ENCODE assay signal across 8 mouse cellular contexts in genomic region chr14:55900414-55900755, GRCm38 (mm10). TPM values are rescaled to one million over a fixed set of nuclear protein-coding genes. Genes with fewer than 3 reads are reported as not detected.
DNase-seq lines count a peak whose midpoint lies in the region; ATAC-seq lines count a peak whose summit lies in the region.

No protein-coding gene starts in this region.

- ATAC-seq in kidney, embryonic 14.5 days (ENCODE audit: low FRiP score, low TSS enrichment) = no peak; the same call in 1 of the 2 replicates
- ATAC-seq in hindbrain, embryonic 15.5 days (ENCODE audit: low FRiP score, low read depth) = peak; percentile 68; the same call in 1 of the 2 replicates
- ATAC-seq in midbrain, embryonic 15.5 days (replicated peaks) = no peak
- ATAC-seq in inflammation-experienced regulatory T-cells, adult 6 months = no peak

- peak overlapping the region; percentile 75 for H3K4me2 ChIP-seq in kidney, embryonic 14.5 days (replicated peaks; ENCODE audit: low read depth, low read length)
- peak overlapping the region; percentile 75 for H3K4me2 ChIP-seq in hindbrain, embryonic 15.5 days
- H3K4me2 ChIP-seq in midbrain, embryonic 15.5 days = peak overlapping the region; percentile 90

- H3K4me1 ChIP-seq in kidney, embryonic 14.5 days (ENCODE audit: control insufficient read depth, insufficient read depth, low read length) = peaks cover 6% of the 10 kb centered on the region; the same call in 1 of the 2 replicates
- peaks cover 25% of the 10 kb centered on the region for H3K4me1 ChIP-seq in embryonic facial prominence, embryonic 10.5 days
- peaks cover 19% of the 10 kb centered on the region for H3K4me1 ChIP-seq in hindbrain, embryonic 15.5 days (replicated peaks)
- peaks cover 20% of the 10 kb centered on the region for H3K4me1 ChIP-seq in midbrain, embryonic 15.5 days

- peak overlapping the region; percentile 53; the same call in 1 of the 2 replicates for H3K27ac ChIP-seq in kidney, embryonic 14.5 days (ENCODE audit: low read depth, low read length)
- peak overlapping the region; percentile 87 for H3K27ac ChIP-seq in embryonic facial prominence, embryonic 10.5 days (replicated peaks)
- peak overlapping the region; percentile 85 for H3K27ac ChIP-seq in hindbrain, embryonic 15.5 days (replicated peaks)
- H3K27ac ChIP-seq in midbrain, embryonic 15.5 days = peak overlapping the region; percentile 77

- H3K9ac ChIP-seq in kidney, embryonic 14.5 days (ENCODE audit: low read depth, low read length) = peak overlapping the region; percentile 63
- peak overlapping the region; percentile 60 for H3K9ac ChIP-seq in hindbrain, embryonic 15.5 days
- peak overlapping the region; percentile 68 for H3K9ac ChIP-seq in midbrain, embryonic 15.5 days

- 3% methylated on average over 12 of the region's 12 CpGs for WGBS in kidney, embryonic 14.5 days
- WGBS in embryonic facial prominence, embryonic 10.5 days = 9% methylated on average over 12 of the region's 12 CpGs
- WGBS in hindbrain, embryonic 15.5 days = 8% methylated on average over 12 of the region's 12 CpGs
- 6% methylated on average over 12 of the region's 12 CpGs for WGBS in midbrain, embryonic 15.5 days

- no peaks in the 10 kb centered on the region for H3K9me3 ChIP-seq in kidney, embryonic 14.5 days (ENCODE audit: control insufficient read depth, low read length)
- no peaks in the 10 kb centered on the region for H3K9me3 ChIP-seq in embryonic facial prominence, embryonic 10.5 days
- H3K9me3 ChIP-seq in hindbrain, embryonic 15.5 days = no peaks in the 10 kb centered on the region
- H3K9me3 ChIP-seq in midbrain, embryonic 15.5 days = no peaks in the 10 kb centered on the region

- no peaks in the 10 kb centered on the region for H3K27me3 ChIP-seq in kidney, embryonic 14.5 days (ENCODE audit: control insufficient read depth, insufficient read depth, low read length)
- no peaks in the 10 kb centered on the region for H3K27me3 ChIP-seq in embryonic facial prominence, embryonic 10.5 days (replicated peaks; ENCODE audit: low read depth, poor library complexity, severe bottlenecking)
- H3K27me3 ChIP-seq in hindbrain, embryonic 15.5 days = no peaks in the 10 kb centered on the region
- H3K27me3 ChIP-seq in midbrain, embryonic 15.5 days (replicated peaks) = no peaks in the 10 kb centered on the region

- peaks cover 26% of the 10 kb centered on the region for H3K36me3 ChIP-seq in kidney, embryonic 14.5 days (ENCODE audit: control insufficient read depth, insufficient read depth, low read length)
- peaks cover 34% of the 10 kb centered on the region for H3K36me3 ChIP-seq in embryonic facial prominence, embryonic 10.5 days (replicated peaks)
- peaks cover 27% of the 10 kb centered on the region for H3K36me3 ChIP-seq in hindbrain, embryonic 15.5 days
- H3K36me3 ChIP-seq in midbrain, embryonic 15.5 days (replicated peaks) = peaks cover 18% of the 10 kb centered on the region

- no peak for DNase-seq in kidney, postnatal 10 days
- DNase-seq in embryonic facial prominence, embryonic 10.5 days (ENCODE audit: low spot score) = no peak
- DNase-seq in cerebellum, adult 9-11 months = no peak
- DNase-seq in T-cell, adult 2 months (ENCODE audit: low spot score) = no peak

- H3K4me3 ChIP-seq in kidney, embryonic 14.5 days (ENCODE audit: low read length) = peak overlapping the region; percentile 42
- H3K4me3 ChIP-seq in embryonic facial prominence, embryonic 10.5 days = peak overlapping the region; percentile 64
- peak overlapping the region; percentile 49 for H3K4me3 ChIP-seq in hindbrain, embryonic 15.5 days
- H3K4me3 ChIP-seq in midbrain, embryonic 15.5 days = peak overlapping the region; percentile 59

RNA-seq across cellular contexts. Expression of gene Sdr39u1, which starts 0.3 kb away (rescaled TPM):
- 61.3 and 64.7 TPM in 2 replicates for polyA plus RNA-seq in kidney, embryonic 14.5 days (2014; fragmentation: Nextera tagmentation; extraction: Ambion mirVana)
- 45.5 and 57.5 TPM in 2 replicates for polyA plus RNA-seq in embryonic facial prominence, embryonic 10.5 days (2016; fragmentation: Nextera tagmentation; extraction: Ambion mirVana)
- 148 and 159 TPM in 2 replicates for polyA plus RNA-seq in hindbrain, embryonic 15.5 days (2015; fragmentation: Nextera tagmentation; extraction: Ambion mirVana)
- 169 and 175 TPM in 2 replicates for polyA plus RNA-seq in midbrain, embryonic 15.5 days (2015; fragmentation: Nextera tagmentation; extraction: Ambion mirVana)
- polyA plus RNA-seq in inflammation-experienced regulatory T-cells, adult 6 months (2017; shearing (Covaris generic)) = 100 to 1,000 TPM in 1 of 3 experiments, 10 to 100 TPM in 2; 76.4 to 107 (median 93.3) TPM

RNA-seq across cellular contexts. Expression of gene Khnyn, which starts 15.6 kb away (rescaled TPM):
- 7.0 and 9.7 TPM in 2 replicates for polyA plus RNA-seq in kidney, embryonic 14.5 days (2014; fragmentation: Nextera tagmentation; extraction: Ambion mirVana)
- 31.0 and 33.0 TPM in 2 replicates for polyA plus RNA-seq in embryonic facial prominence, embryonic 10.5 days (2016; fragmentation: Nextera tagmentation; extraction: Ambion mirVana)
- polyA plus RNA-seq in hindbrain, embryonic 15.5 days (2015; fragmentation: Nextera tagmentation; extraction: Ambion mirVana) = 10.7 and 10.9 TPM in 2 replicates
- polyA plus RNA-seq in midbrain, embryonic 15.5 days (2015; fragmentation: Nextera tagmentation; extraction: Ambion mirVana) = 10.9 and 11.4 TPM in 2 replicates
- polyA plus RNA-seq in inflammation-experienced regulatory T-cells, adult 6 months (2017; shearing (Covaris generic)) = 10 to 100 TPM; 10.5 to 13.1 (median 12.8) TPM

RNA-seq across cellular contexts. Expression of gene Cbln3, which starts 16.2 kb away (rescaled TPM):
- 0.23 and 0.31 TPM in 2 replicates for polyA plus RNA-seq in kidney, embryonic 14.5 days (2014; fragmentation: Nextera tagmentation; extraction: Ambion mirVana)
- 0.09 and 0.15 TPM in 2 replicates for polyA plus RNA-seq in embryonic facial prominence, embryonic 10.5 days (2016; fragmentation: Nextera tagmentation; extraction: Ambion mirVana)
- 0.51 and 0.52 TPM in 2 replicates for polyA plus RNA-seq in hindbrain, embryonic 15.5 days (2015; fragmentation: Nextera tagmentation; extraction: Ambion mirVana)
- polyA plus RNA-seq in midbrain, embryonic 15.5 days (2015; fragmentation: Nextera tagmentation; extraction: Ambion mirVana) = 0.19 and 0.20 TPM in 2 replicates
- under 1 TPM in 1 of 3 experiments, not detected in 2; 0.11 TPM for polyA plus RNA-seq in inflammation-experienced regulatory T-cells, adult 6 months (2017; shearing (Covaris generic))

RNA-seq across cellular contexts. Expression of gene Cma1, which starts 44.1 kb away (rescaled TPM):
- 0.30 and 1.1 TPM in 2 replicates for polyA plus RNA-seq in kidney, embryonic 14.5 days (2014; fragmentation: Nextera tagmentation; extraction: Ambion mirVana)
- not detected in 2 replicates for polyA plus RNA-seq in embryonic facial prominence, embryonic 10.5 days (2016; fragmentation: Nextera tagmentation; extraction: Ambion mirVana)
- polyA plus RNA-seq in hindbrain, embryonic 15.5 days (2015; fragmentation: Nextera tagmentation; extraction: Ambion mirVana) = 0.18 and 0.55 TPM in 2 replicates
- 0.37 and 1.6 TPM in 2 replicates for polyA plus RNA-seq in midbrain, embryonic 15.5 days (2015; fragmentation: Nextera tagmentation; extraction: Ambion mirVana)
- polyA plus RNA-seq in inflammation-experienced regulatory T-cells, adult 6 months (2017; shearing (Covaris generic)) = not detected

RNA-seq across cellular contexts. Expression of gene Nynrin, which starts 46.6 kb away (rescaled TPM):
- 11.0 and 15.6 TPM in 2 replicates for polyA plus RNA-seq in kidney, embryonic 14.5 days (2014; fragmentation: Nextera tagmentation; extraction: Ambion mirVana)
- polyA plus RNA-seq in embryonic facial prominence, embryonic 10.5 days (2016; fragmentation: Nextera tagmentation; extraction: Ambion mirVana) = 36.0 and 38.1 TPM in 2 replicates
- 11.2 and 11.8 TPM in 2 replicates for polyA plus RNA-seq in hindbrain, embryonic 15.5 days (2015; fragmentation: Nextera tagmentation; extraction: Ambion mirVana)
- polyA plus RNA-seq in midbrain, embryonic 15.5 days (2015; fragmentation: Nextera tagmentation; extraction: Ambion mirVana) = 12.4 and 13.6 TPM in 2 replicates
- under 1 TPM in 1 of 3 experiments, not detected in 2; 0.04 TPM for polyA plus RNA-seq in inflammation-experienced regulatory T-cells, adult 6 months (2017; shearing (Covaris generic))
